Mouse (Mus musculus): ENCODE measurements around the gene Rgs6.

GRCm38 (mm10) chr12:82910846-82911245, 322.8 kb downstream of the Rgs6 start:
- TF ChIP-seq CTCF (conservative IDR thresholded peaks at IDR 0.05; ENCODE audit: insufficient read depth, insufficient read length, low read depth, low read length) (no peak), POLR2A (IDR thresholded peaks at IDR 0.05; ENCODE audit: low read depth, low read length) (no peak)

All from kidney, adult 2 months (tissue).